Mouse (Mus musculus): Measurements from ENCODE around the gene Gdf1. TPM values are rescaled to one million over a fixed set of nuclear protein-coding genes. Genes with fewer than 3 reads are reported as not detected.

Gdf1 gene
- polyA plus RNA-seq, 1 experiment from 2014 or later, result 0.89 TPM

- Histone ChIP-seq H3K9me3 (replicated peaks) (no peaks in the 10 kb centered on the region), H3K27ac (no peak overlapping the region), H3K4me2 (no peak overlapping the region), H3K9ac (no peak overlapping the region), H3K36me3 (ENCODE audit: poor library complexity, severe bottlenecking) (peaks cover 92% of the 10 kb centered on the region), H3K4me1 (no peaks in the 10 kb centered on the region), H3K4me3 (no peak overlapping the region), H3K27me3 (no peaks in the 10 kb centered on the region)
- no peak for ATAC-seq
- 28% methylated on average over 2 of the region's 2 CpGs for WGBS
Observed at GRCm38 (mm10) chr8:70309311-70309710, 20.3 kb upstream of the Gdf1 start.

GRCm38 (mm10) chr8:70313399-70313798, 16.2 kb upstream of the Gdf1 start:
- 94% methylated on average over 2 of the region's 2 CpGs for WGBS
- H3K36me3 ChIP-seq (ENCODE audit: poor library complexity, severe bottlenecking), result peaks cover 55% of the 10 kb centered on the region
- no peak overlapping the region for H3K4me3 ChIP-seq
- ATAC-seq, result no peak
- H3K9ac ChIP-seq, result no peak overlapping the region; the same call in 1 of the 2 replicates
- no peak overlapping the region for H3K27ac ChIP-seq
- no peaks in the 10 kb centered on the region for H3K9me3 ChIP-seq (replicated peaks)
- no peak overlapping the region for H3K4me2 ChIP-seq
- no peaks in the 10 kb centered on the region for H3K27me3 ChIP-seq
- peaks cover 37% of the 10 kb centered on the region for H3K4me1 ChIP-seq

GRCm38 (mm10) chr8:70315624-70316510, 13.8 kb upstream of the Gdf1 start, which contains the start of gene Cers1:
TSS of gene Cers1 (plus strand) at chr8:70315775.
- Histone ChIP-seq H3K9ac (peak within 1 kb of the TSS; percentile 85), H3K4me1 (peaks cover 38% of the 10 kb centered on the region), H3K9me3 (replicated peaks) (no peaks in the 10 kb centered on the region), H3K27ac (peak within 1 kb of the TSS; percentile 95), H3K27me3 (no peaks in the 10 kb centered on the region), H3K4me3 (peak within 1 kb of the TSS; percentile 61), H3K36me3 (ENCODE audit: poor library complexity, severe bottlenecking) (peaks cover 54% of the 10 kb centered on the region), H3K4me2 (peak within 1 kb of the TSS; percentile 81)
- 1% methylated on average over 65 of the region's 66 CpGs for WGBS
- peak; percentile 48 for ATAC-seq

- peak overlapping the region; percentile 81 for H3K4me2 ChIP-seq
- peak overlapping the region; percentile 61 for H3K4me3 ChIP-seq
- peak; percentile 93 for ATAC-seq
- H3K9ac ChIP-seq, result peak overlapping the region; percentile 85
- no peaks in the 10 kb centered on the region for H3K27me3 ChIP-seq
- no peaks in the 10 kb centered on the region for H3K9me3 ChIP-seq (replicated peaks)
- WGBS, result 5% methylated on average over 15 of the region's 15 CpGs
- H3K27ac ChIP-seq, result peak overlapping the region; percentile 95
- peaks cover 52% of the 10 kb centered on the region for H3K36me3 ChIP-seq (ENCODE audit: poor library complexity, severe bottlenecking)
- peaks cover 38% of the 10 kb centered on the region for H3K4me1 ChIP-seq
Observed at GRCm38 (mm10) chr8:70316511-70317504, 12.8 kb upstream of the Gdf1 start.

- no peaks in the 10 kb centered on the region for H3K9me3 ChIP-seq (replicated peaks)
- H3K36me3 ChIP-seq (ENCODE audit: poor library complexity, severe bottlenecking), result peaks cover 52% of the 10 kb centered on the region
- H3K4me1 ChIP-seq, result peaks cover 38% of the 10 kb centered on the region
- no peaks in the 10 kb centered on the region for H3K27me3 ChIP-seq
- H3K27ac ChIP-seq, result peak overlapping the region; percentile 95
- no peak for ATAC-seq
- WGBS, result 85% methylated on average over 5 of the region's 5 CpGs
- peak overlapping the region; percentile 85; the same call in 1 of the 2 replicates for H3K9ac ChIP-seq
- H3K4me2 ChIP-seq, result peak overlapping the region; percentile 81
- peak overlapping the region; percentile 61; the same call in 1 of the 2 replicates for H3K4me3 ChIP-seq
Observed at GRCm38 (mm10) chr8:70317872-70318271, 11.7 kb upstream of the Gdf1 start.

GRCm38 (mm10) chr8:70323716-70324115, 5.9 kb upstream of the Gdf1 start:
- 93% methylated on average over 3 of the region's 3 CpGs for WGBS
- no peak overlapping the region for H3K9ac ChIP-seq
- no peaks in the 10 kb centered on the region for H3K4me1 ChIP-seq
- H3K9me3 ChIP-seq (replicated peaks), result no peaks in the 10 kb centered on the region
- H3K27me3 ChIP-seq, result no peaks in the 10 kb centered on the region
- H3K27ac ChIP-seq, result no peak overlapping the region
- ATAC-seq, result no peak
- no peak overlapping the region for H3K4me3 ChIP-seq
- H3K4me2 ChIP-seq, result no peak overlapping the region
- H3K36me3 ChIP-seq (ENCODE audit: poor library complexity, severe bottlenecking), result peaks cover 79% of the 10 kb centered on the region

- Histone ChIP-seq H3K4me2 (no peak overlapping the region), H3K4me3 (no peak overlapping the region), H3K9ac (no peak overlapping the region), H3K9me3 (replicated peaks) (no peaks in the 10 kb centered on the region), H3K27ac (no peak overlapping the region), H3K27me3 (0 out of 2 replicates have a peak, but pooled peaks cover 5% of the 10 kb centered on the region), H3K4me1 (peaks cover 31% of the 10 kb centered on the region), H3K36me3 (ENCODE audit: poor library complexity, severe bottlenecking) (peaks cover 80% of the 10 kb centered on the region)
- ATAC-seq, result no peak
- WGBS, result 97% methylated on average over 6 of the region's 6 CpGs
Observed at GRCm38 (mm10) chr8:70327512-70327911, 2.1 kb upstream of the Gdf1 start.

GRCm38 (mm10) chr8:70329835-70330740, 471 bp downstream of the Gdf1 start:
- 9% methylated on average over 45 of the region's 45 CpGs for WGBS
- Histone ChIP-seq H3K9me3 (replicated peaks) (no peaks in the 10 kb centered on the region), H3K9ac (peak overlapping the region; percentile 47), H3K4me1 (peaks cover 33% of the 10 kb centered on the region), H3K4me3 (no peak overlapping the region), H3K27ac (no peak overlapping the region), H3K36me3 (ENCODE audit: poor library complexity, severe bottlenecking) (peaks cover 87% of the 10 kb centered on the region), H3K4me2 (peak overlapping the region; percentile 44), H3K27me3 (0 out of 2 replicates have a peak, but pooled peaks cover 5% of the 10 kb centered on the region)
- ATAC-seq, result no peak

GRCm38 (mm10) chr8:70330741-70331364, 1.2 kb downstream of the Gdf1 start:
- H3K9ac ChIP-seq, result peak overlapping the region; percentile 47
- peak; percentile 81 for ATAC-seq
- 0 out of 2 replicates have a peak, but pooled peaks cover 5% of the 10 kb centered on the region for H3K27me3 ChIP-seq
- H3K4me2 ChIP-seq, result peak overlapping the region; percentile 44
- 0 out of 2 replicates have a peak overlapping the region, but pooled peaks have one; percentile 0 for H3K4me3 ChIP-seq
- H3K27ac ChIP-seq, result 0 out of 2 replicates have a peak overlapping the region, but pooled peaks have one; percentile 10
- H3K36me3 ChIP-seq (ENCODE audit: poor library complexity, severe bottlenecking), result peaks cover 89% of the 10 kb centered on the region
- no peaks in the 10 kb centered on the region for H3K9me3 ChIP-seq (replicated peaks)
- H3K4me1 ChIP-seq, result peaks cover 33% of the 10 kb centered on the region
- WGBS, result 30% methylated on average over 53 of the region's 53 CpGs

- no peak for ATAC-seq
- 66% methylated on average over 19 of the region's 19 CpGs for WGBS
Observed at GRCm38 (mm10) chr8:70331526-70331925, 1.9 kb downstream of the Gdf1 start.

More at GRCm38 (mm10) chr8:70331526-70331925, 1.9 kb downstream of the Gdf1 start:
- H3K27ac ChIP-seq, result 0 out of 2 replicates have a peak overlapping the region, but pooled peaks have one; percentile 10
- peaks cover 33% of the 10 kb centered on the region for H3K4me1 ChIP-seq
- peaks cover 94% of the 10 kb centered on the region for H3K36me3 ChIP-seq (ENCODE audit: poor library complexity, severe bottlenecking)
- 0 out of 2 replicates have a peak, but pooled peaks cover 5% of the 10 kb centered on the region for H3K27me3 ChIP-seq
- no peak overlapping the region for H3K4me3 ChIP-seq
- H3K4me2 ChIP-seq, result no peak overlapping the region
- no peaks in the 10 kb centered on the region for H3K9me3 ChIP-seq (replicated peaks)
- no peak overlapping the region for H3K9ac ChIP-seq
